Mouse (Mus musculus) testis, postnatal 10 days (tissue): Measurements from ENCODE around the gene Vti1a.
A peak's percentile ranks its signal among the peaks of the same experiment; 100 is the strongest.

ENCODE experiments used
- DNase-seq: peaks from one replicate; pipeline ENCODE4 v3.0.0; 2021; ENCODE audit warnings: low spot score

Vti1a gene

DNA sequence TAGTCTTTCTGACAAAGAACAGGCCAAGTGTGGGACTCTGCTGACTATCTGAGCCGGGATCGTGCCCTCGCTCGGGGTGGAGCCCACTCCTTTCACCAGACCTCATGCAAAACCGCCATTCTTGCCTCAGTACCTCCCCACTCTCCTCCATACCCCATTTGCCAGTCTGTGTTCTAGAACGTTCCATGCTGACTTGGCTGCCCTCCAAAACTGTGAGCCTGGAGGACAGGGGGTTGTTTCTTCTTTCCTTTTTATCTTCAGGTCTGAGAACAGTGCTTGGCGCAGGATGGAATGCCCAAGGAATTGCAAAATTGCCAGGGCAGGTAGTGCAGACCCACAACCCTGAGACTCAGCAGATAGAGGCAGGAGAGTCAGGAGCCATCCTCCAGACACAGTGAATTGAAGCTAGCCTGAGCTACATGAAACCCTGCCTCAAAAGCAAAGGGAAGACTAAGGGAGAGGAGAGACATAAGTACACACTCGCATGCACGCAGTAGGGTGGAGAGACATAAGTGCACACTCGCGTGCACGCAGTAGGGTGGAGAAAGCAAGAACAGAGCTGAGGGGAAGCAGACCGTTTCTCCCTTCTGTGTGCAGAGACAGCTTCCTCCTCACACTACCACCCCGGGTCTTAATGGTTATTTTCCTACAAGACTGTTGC, 246.5 kb downstream of the Vti1a start:
- peak; percentile 59 for DNase-seq

DNA sequence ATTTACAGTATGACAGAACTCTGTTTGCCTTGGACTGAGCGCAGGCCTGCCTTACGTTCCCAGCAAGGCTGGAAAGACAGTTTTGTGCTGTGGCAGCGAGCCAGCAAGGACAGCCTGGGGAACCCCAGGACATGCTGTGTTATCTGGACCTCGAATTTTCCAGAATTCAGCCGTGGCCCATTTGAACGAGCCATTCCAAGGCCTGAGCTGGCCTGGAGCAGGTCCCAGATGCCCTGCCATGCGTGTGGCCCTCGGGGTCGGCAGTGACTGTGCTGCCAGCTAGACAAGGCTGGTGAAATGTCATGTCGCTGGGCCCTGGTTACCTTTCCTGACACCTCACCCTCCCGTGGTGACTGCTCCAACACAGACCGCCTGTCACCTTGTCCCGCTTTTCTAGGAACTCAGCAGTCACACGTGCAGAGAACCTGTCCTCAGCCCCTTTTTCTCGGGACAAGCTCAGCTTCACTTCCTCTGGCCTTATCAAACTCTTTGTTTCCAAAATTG, 247.1 kb downstream of the Vti1a start:
- DNase-seq: peak; percentile 72

DNA sequence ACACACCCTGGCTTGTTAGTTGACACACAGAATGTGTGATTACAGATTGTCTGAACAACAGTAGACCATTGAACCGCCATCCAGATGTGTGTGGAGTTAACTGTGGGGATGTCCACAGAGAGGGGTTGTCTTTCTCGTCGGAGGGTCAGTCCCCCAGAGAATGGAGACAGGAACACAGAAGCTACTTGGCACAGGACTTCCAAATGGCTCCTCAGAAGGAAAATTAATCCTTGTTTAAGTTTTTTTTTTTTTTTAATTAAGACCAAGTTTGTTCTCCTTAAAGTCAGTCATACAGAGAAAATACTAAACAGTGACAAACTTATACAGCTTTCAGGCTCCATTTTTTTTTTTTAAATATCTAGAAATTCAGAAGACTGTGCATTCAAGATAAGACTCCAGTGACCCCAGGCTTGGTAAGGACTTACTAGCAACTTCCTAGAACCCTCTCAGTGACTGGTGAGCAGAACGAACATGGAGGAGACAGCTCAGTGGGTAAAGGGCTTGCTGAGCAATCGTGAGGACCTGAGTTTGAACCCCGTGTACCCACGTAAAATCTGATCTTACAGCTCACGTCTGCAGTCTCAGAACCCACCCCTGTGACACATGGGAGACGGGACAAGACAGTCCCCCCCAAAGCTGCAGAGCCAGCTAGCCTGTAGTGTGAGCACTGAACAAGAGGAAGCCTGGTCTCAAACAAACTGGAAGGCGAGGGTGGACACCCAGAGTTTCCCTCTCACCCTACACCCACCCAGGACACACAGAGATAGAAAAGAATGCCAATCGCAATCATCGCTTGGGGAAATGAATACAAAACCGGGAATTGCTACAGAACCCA, 248.2 kb downstream of the Vti1a start:
- DNase-seq: no peak

DNA sequence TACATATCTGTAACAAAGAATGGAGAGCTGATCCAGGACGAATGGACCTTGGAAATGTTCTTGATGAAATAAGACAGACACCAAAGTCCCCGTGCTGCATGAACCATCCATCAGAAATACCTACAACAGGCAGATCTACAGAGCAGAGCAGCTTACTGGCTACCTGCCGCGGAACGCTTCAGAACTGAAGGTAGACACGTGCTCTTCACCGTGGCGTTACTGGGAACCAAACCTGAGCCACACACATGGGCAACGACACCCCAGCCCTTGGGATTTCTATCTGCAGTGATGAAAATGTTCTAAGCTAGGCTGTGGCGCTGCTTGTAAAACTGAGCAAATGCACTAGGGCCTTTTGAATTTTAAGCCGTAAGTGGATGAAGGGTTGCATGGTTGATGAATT, 249.0 kb downstream of the Vti1a start:
- DNase-seq: no peak

DNA sequence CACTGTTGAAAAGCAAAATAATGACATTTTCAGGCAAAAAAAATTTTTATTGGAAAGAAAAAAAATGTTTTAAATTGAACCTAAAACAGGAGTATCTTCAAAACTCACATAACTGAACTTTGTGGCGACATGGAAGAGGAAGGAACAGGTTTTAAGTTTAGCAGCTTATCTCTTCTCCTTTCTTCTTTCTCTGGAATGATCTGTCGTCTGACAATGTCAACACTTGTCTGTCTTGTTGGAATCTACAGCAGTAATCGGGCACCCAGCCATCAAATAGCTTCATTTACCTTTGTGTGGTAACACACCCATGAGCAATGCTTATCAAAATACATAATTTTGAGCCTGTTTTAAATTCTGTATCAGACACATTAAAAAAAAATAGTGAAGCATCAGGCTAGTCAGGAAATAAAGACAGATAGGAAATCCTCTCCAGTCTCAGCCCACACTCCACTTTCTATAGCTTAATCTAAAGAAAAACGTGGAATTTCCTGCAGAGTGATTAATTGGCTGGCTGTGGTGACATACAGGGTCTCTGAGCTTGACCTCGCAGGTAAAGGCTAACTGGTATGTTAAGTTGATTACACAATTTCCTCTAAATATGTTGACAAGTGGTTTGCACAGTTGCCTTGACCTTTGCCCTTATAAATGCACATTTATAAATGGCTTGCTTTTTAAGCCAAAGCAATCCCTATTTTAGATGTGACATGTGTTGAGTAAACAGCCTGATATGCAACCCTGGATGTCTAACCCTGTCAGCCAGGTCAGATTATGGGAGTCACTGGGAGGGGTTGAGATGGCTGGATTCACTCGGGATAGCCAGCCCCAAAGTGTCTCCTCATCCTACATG, 249.7 kb downstream of the Vti1a start:
- no peak for DNase-seq

GRCm38 (mm10) chr19:55569114-55569513, 253.0 kb downstream of the Vti1a start:
- no peak for DNase-seq

DNA sequence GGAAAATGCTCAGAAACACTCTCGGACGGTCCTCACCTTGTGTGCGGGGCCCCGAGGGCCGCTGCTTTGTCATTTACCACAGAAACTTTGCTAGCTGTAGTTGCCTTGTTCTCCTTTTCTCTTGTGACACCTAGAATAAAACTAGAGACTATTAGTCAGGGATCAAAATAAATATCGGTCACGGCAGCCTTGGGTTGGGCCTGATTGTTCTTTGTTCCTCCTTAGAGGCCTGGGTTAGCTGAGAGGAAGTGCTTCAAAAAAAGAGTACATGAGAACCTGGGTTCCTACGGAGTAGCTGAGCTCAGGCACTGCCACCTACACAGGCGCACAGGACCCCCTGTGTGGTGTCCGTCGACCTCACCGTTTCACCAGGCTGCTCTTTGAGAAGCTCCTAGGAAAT, 253.8 kb downstream of the Vti1a start:
- DNase-seq: no peak

GRCm38 (mm10) chr19:55570520-55571296, 254.6 kb downstream of the Vti1a start:
- no peak for DNase-seq

GRCm38 (mm10) chr19:55571486-55571885, 255.4 kb downstream of the Vti1a start:
- DNase-seq: no peak

DNA sequence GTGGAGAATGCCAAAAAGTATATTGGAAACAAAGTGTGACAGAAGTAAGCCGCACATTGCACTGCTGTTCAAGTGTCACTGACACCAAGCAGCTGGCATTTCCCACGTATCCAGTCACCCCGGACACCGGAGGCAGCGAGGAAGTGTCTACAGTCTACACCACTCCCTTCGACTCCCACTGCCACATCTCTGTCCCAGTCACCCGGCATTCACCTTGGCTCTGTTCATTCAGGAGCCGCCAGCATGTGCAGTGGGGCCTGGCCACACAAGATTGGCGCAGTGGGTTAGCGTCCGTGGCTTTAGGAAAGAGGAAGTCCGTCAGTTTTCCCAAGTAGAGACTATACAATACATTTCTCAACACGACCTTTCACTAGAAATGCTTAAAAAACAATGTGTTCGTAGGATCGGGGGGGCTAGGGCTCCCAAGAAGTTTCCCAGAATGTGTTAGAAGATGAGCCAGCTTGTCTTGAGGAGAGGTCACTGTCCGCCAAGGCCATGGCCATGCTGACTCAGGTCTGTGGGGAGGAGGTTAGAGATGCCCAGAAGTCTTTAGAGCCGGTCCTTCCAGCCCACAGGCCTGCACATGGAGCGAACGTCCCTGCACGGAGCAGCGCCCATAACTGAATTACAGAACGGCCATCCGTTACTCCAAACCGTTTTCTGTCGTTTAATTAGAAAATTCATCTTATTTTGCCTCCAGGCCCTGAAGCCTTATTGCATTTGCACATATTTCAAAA, 261.4 kb downstream of the Vti1a start:
- DNase-seq: no peak

GRCm38 (mm10) chr19:55578094-55579085, 262.3 kb downstream of the Vti1a start:
- peak; percentile 74 for DNase-seq

DNA sequence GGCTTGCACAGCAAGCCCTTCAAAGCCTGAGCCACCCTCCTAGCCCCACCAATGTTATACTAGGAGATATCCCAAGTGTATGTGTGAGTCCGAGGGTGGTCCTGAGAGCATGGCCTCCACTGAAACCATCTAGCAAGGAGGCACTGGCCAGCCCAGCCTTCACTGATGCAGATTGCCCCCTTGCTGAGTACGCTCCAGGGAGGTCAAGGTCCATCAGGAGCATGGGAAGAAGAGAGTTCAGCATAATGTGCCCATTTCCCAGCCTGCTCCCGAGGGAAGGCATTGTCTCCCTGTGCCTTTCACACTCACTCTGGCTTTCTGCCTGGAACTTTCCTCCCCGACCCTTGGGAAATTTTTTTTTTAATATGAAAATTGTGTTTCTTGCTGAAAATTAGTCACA, 263.2 kb downstream of the Vti1a start:
- no peak for DNase-seq

- no peak for DNase-seq
These were observed 264.1 kb downstream of the Vti1a start for GRCm38 (mm10) chr19:55580152-55580551.

GRCm38 (mm10) chr19:55580667-55581066, 264.6 kb downstream of the Vti1a start:
- no peak for DNase-seq

- DNase-seq: no peak
These were observed 267.0 kb downstream of the Vti1a start for GRCm38 (mm10) chr19:55582896-55583653.

- no peak for DNase-seq
These were observed 269.5 kb downstream of the Vti1a start for GRCm38 (mm10) chr19:55585270-55586224.

DNA sequence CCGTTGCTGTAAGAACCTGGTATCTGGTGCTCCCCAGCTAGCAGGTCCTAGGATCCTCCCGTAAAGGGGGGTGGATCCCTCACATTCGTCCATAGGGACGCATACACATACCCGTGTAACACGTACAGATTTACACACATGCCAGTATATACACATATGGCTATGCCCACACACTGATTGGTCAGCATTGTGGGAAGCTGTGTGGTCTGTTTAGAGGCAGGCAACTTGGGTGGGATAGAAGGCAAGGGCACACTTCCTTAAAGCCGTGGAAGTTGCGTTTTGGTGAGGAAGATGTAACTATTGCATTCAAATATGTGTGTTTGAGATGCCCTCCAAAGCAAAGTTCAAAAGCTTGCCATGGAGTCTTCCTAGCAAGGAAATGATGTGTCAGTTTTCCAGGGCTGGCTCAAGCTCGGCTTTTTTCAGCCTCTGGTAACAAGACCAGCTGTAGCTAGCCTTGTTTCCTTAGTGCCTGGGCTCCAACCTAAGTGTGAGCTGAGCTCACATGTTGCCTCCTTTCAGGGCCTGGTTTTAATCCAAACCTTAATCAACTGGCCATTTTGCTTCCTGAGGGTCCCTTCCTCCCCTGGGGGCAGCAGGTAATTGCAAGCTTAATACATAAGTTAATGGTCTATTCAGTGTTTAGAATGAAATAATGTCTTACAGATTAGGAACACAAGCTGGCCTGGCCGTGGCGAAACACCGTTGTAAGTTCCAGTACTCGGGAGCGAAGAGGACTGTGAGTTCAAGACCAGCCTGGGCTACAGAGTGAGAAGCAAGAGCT, 271.7 kb downstream of the Vti1a start:
- DNase-seq: no peak
